Mouse (Mus musculus) liver, embryonic 14.5 days (tissue): ENCODE results near the gene Zfp78. TPM values are rescaled to one million over a fixed set of nuclear protein-coding genes. Genes with fewer than 3 reads are reported as not detected.
A peak's percentile ranks its signal among the peaks of the same experiment; 100 is the strongest.

Experiments used
- ATAC-seq: fragments of 200-750 bp; cut with Nextera tagmentation; 2 replicates; pipeline ENCODE4 v1.8.0; 2017; ENCODE audit warnings: moderate number of reproducible peaks, mild to moderate bottlenecking, moderate library complexity; ENCODE audit not compliant: insufficient read depth
- DNase-seq, 3 experiments: peaks; one replicate each; pipeline ENCODE4 v3.0.0-alpha.2; 2012 to 2013; ENCODE audit warnings: low read depth in 3 of 3, low spot score in 3 of 3
- H3K27ac ChIP-seq: fragments of 300-500 bp; sonication (generic); 2 replicates; pipeline ENCODE4 v1.5.1; 2014; ENCODE audit warnings: moderate library complexity, mild to moderate bottlenecking, control low read depth, inconsistent platforms
- H3K27me3 ChIP-seq: fragments of 300-500 bp; sonication (generic); 2 replicates; pipeline ENCODE4 v1.6.1; 2014; ENCODE audit warnings: mild to moderate bottlenecking, low read length, moderate library complexity; ENCODE audit not compliant: control insufficient read depth, insufficient read depth
- H3K36me3 ChIP-seq: fragments of 300-500 bp; sonication (generic); replicated peaks from 2 replicates; pipeline ENCODE4 v1.6.1; 2014; ENCODE audit warnings: low read depth; ENCODE audit not compliant: control insufficient read depth, insufficient read depth
- H3K4me1 ChIP-seq, 2 experiments: fragments of 200-500 bp in 1 of 2; fragments of 300-500 bp in 1 of 2; sonication (generic) in 1 of 2; replicated peaks; 2 replicates each; pipeline ENCODE4 v1.6.1; 2012 to 2014; ENCODE audit warnings: antibody characterized with exemption in 1 of 2, inconsistent platforms in 1 of 2, low read length in 1 of 2; ENCODE audit not compliant: control insufficient read depth in 2 of 2, insufficient read depth in 2 of 2
- H3K4me2 ChIP-seq: fragments of 300-500 bp; sonication (generic); 2 replicates; pipeline ENCODE4 v1.6.1; 2014; ENCODE audit warnings: low read depth, mild to moderate bottlenecking, control low read depth, moderate library complexity
- H3K4me3 ChIP-seq, 2 experiments: fragments of 200-500 bp in 1 of 2; fragments of 300-500 bp in 1 of 2; sonication (generic) in 1 of 2; 2 replicates each; pipeline ENCODE4 v1.5.1; 2012 to 2014; ENCODE audit warnings: low read depth in 2 of 2, low read length in 2 of 2, mild to moderate bottlenecking in 2 of 2, control low read depth in 1 of 2, inconsistent platforms in 1 of 2, moderate library complexity in 1 of 2; ENCODE audit not compliant: insufficient read depth in 1 of 2
- H3K9ac ChIP-seq: fragments of 300-500 bp; sonication (generic); replicated peaks from 2 replicates; pipeline ENCODE4 v1.6.1; 2014; ENCODE audit warnings: mild to moderate bottlenecking, control low read depth, moderate library complexity
- H3K9me3 ChIP-seq: fragments of 300-500 bp; sonication (generic); 2 replicates; pipeline ENCODE4 v1.6.1; 2016; ENCODE audit warnings: low read length, mixed read lengths; ENCODE audit not compliant: control insufficient read depth
- CTCF ChIP-seq: IDR thresholded peaks from 2 replicates; pipeline ENCODE4 v1.5.1; 2016; ENCODE audit warnings: antibody characterized with exemption, low read depth, control low read depth
- EP300 ChIP-seq: IDR thresholded peaks from 2 replicates; pipeline ENCODE4 v1.6.1; 2016; ENCODE audit warnings: antibody characterized with exemption, low read depth
- WGBS: fragments of 180-500 bp; shearing (Covaris S2); extraction: QIAGEN DNeasy Blood & Tissue Kit; methylation state at CpG from one replicate; pipeline ENCODE4 v1.1.7; 2014; ENCODE audit not compliant: insufficient replicate concordance; 5-methylcytosine and 5-hydroxymethylcytosine counted together
- polyA plus RNA-seq, 2 experiments: library from polyadenylated mRNA; depleted of rRNA in 1 of 2; stranded (reverse) in 1 of 2; unstranded in 1 of 2; fragments of >200 nt; fragmentation: Nextera tagmentation in 1 of 2; extraction: Ambion mirVana in 1 of 2; gene quantifications; 2 replicates each; pipeline versions ENCODE4 v1.2.1 to v1.2.3; 2012 to 2014

Zfp78 gene
- polyA plus RNA-seq, 2 experiments = 0.67 to 0.83 TPM

DNA sequence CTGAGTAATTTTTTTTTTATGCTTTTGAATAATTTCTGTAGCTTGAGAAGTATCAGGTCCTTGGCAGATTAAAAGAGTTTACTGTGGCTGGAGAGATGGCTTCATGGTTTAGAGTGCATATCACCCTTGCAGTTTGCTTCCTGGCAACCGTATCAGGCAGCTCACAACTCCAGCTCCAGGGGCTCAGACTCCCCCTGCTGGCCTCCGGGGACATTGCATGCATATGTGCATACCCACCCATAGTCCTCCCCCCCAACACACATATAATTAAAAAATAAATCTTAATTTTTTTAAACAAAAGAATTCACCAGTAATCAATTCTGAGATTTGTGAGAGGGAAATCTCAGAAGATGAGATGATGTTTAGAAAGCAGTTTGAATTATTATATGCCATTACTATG is 67.3 kb downstream of the Zfp78 start:
- Histone ChIP-seq H3K27ac (no peak overlapping the region), H3K4me3 (no peak overlapping the region), H3K9me3 (no peaks in the 10 kb centered on the region; the same call in 1 of the 2 replicates), H3K36me3 (no peaks in the 10 kb centered on the region), H3K4me2 (no peak overlapping the region), H3K4me1 (no peaks in the 10 kb centered on the region), H3K27me3 (no peaks in the 10 kb centered on the region), H3K9ac (no peak overlapping the region)
- TF ChIP-seq CTCF (peak; percentile 80), EP300 (no peak)
- 22% methylated on average over 2 of the region's 2 CpGs for WGBS
- DNase-seq (peak in 2 of 3 experiments; percentile 2 to 9), ATAC-seq (no peak)

Other genes with a start within 250 kb of the Zfp78 start
- 11.6 and 12.5 TPM in 2 replicates for gene Zfp787, start 207.3 kb upstream of the Zfp78 start, polyA plus RNA-seq (2012; rRNA removed)
- 6.7 and 6.9 TPM in 2 replicates for gene Zfp787, start 207.3 kb upstream of the Zfp78 start, polyA plus RNA-seq (2014; fragmentation: Nextera tagmentation; extraction: Ambion mirVana)
- 10.1 and 13.8 TPM in 2 replicates for gene Zfp444, start 191.1 kb upstream of the Zfp78 start, polyA plus RNA-seq (2012; rRNA removed)
- gene Zfp444, start 191.1 kb upstream of the Zfp78 start, polyA plus RNA-seq (2014; fragmentation: Nextera tagmentation; extraction: Ambion mirVana) = 15.0 and 16.3 TPM in 2 replicates
- gene Galp, start 166.2 kb upstream of the Zfp78 start, polyA plus RNA-seq (2012; rRNA removed) = not detected in 2 replicates
- gene Galp, start 166.2 kb upstream of the Zfp78 start, polyA plus RNA-seq (2014; fragmentation: Nextera tagmentation; extraction: Ambion mirVana) = not detected in 2 replicates
- gene Zscan5b, start 141.0 kb upstream of the Zfp78 start, polyA plus RNA-seq (2012; rRNA removed) = not detected in 2 replicates
- gene Zscan5b, start 141.0 kb upstream of the Zfp78 start, polyA plus RNA-seq (2014; fragmentation: Nextera tagmentation; extraction: Ambion mirVana) = not detected in 2 replicates
- gene Epp13, start 110.6 kb upstream of the Zfp78 start, polyA plus RNA-seq (2012; rRNA removed) = not detected in 2 replicates
- gene Epp13, start 110.6 kb upstream of the Zfp78 start, polyA plus RNA-seq (2014; fragmentation: Nextera tagmentation; extraction: Ambion mirVana) = not detected in 2 replicates
- 1.7 and 2.2 TPM in 2 replicates for gene Zfp667, start 76.7 kb upstream of the Zfp78 start, polyA plus RNA-seq (2012; rRNA removed)
- gene Zfp667, start 76.7 kb upstream of the Zfp78 start, polyA plus RNA-seq (2014; fragmentation: Nextera tagmentation; extraction: Ambion mirVana) = 5.3 and 6.6 TPM in 2 replicates
- gene Zfp583, start 32.0 kb upstream of the Zfp78 start, polyA plus RNA-seq (2012; rRNA removed) = 0.73 and 0.79 TPM in 2 replicates
- 0.54 and 0.88 TPM in 2 replicates for gene Zfp583, start 32.0 kb upstream of the Zfp78 start, polyA plus RNA-seq (2014; fragmentation: Nextera tagmentation; extraction: Ambion mirVana)
- gene Gm3854, start 19.5 kb upstream of the Zfp78 start, polyA plus RNA-seq (2012; rRNA removed) = 0.13 and 0.20 TPM in 2 replicates
- gene Gm3854, start 19.5 kb upstream of the Zfp78 start, polyA plus RNA-seq (2014; fragmentation: Nextera tagmentation; extraction: Ambion mirVana) = 0.06 and 0.16 TPM in 2 replicates
- 0.63 and 1.0 TPM in 2 replicates for gene Zfp28, start 20.0 kb downstream of the Zfp78 start, polyA plus RNA-seq (2012; rRNA removed)
- 0.91 and 1.2 TPM in 2 replicates for gene Zfp28, start 20.0 kb downstream of the Zfp78 start, polyA plus RNA-seq (2014; fragmentation: Nextera tagmentation; extraction: Ambion mirVana)
- 0.03 and 0.42 TPM in 2 replicates for gene Smim17, start 35.4 kb downstream of the Zfp78 start, polyA plus RNA-seq (2012; rRNA removed)
- not detected in 2 replicates for gene Smim17, start 35.4 kb downstream of the Zfp78 start, polyA plus RNA-seq (2014; fragmentation: Nextera tagmentation; extraction: Ambion mirVana)
- not detected in 2 replicates for gene Gm20715, start 47.0 kb downstream of the Zfp78 start, polyA plus RNA-seq (2012; rRNA removed)
- not detected in 2 replicates for gene Gm20715, start 47.0 kb downstream of the Zfp78 start, polyA plus RNA-seq (2014; fragmentation: Nextera tagmentation; extraction: Ambion mirVana)
- not detected in 2 replicates for gene Olfr1344, start 75.4 kb downstream of the Zfp78 start, polyA plus RNA-seq (2012; rRNA removed)
- not detected in 2 replicates for gene Olfr1344, start 75.4 kb downstream of the Zfp78 start, polyA plus RNA-seq (2014; fragmentation: Nextera tagmentation; extraction: Ambion mirVana)
- not detected in 2 replicates for gene Olfr1336, start 92.9 kb downstream of the Zfp78 start, polyA plus RNA-seq (2012; rRNA removed)
- gene Olfr1336, start 92.9 kb downstream of the Zfp78 start, polyA plus RNA-seq (2014; fragmentation: Nextera tagmentation; extraction: Ambion mirVana) = not detected in 2 replicates
- gene Olfr1346, start 103.8 kb downstream of the Zfp78 start, polyA plus RNA-seq (2012; rRNA removed) = not detected in 2 replicates
- not detected in 2 replicates for gene Olfr1346, start 103.8 kb downstream of the Zfp78 start, polyA plus RNA-seq (2014; fragmentation: Nextera tagmentation; extraction: Ambion mirVana)
- not detected in 2 replicates for gene Olfr5, start 123.7 kb downstream of the Zfp78 start, polyA plus RNA-seq (2012; rRNA removed)
- not detected in 2 replicates for gene Olfr5, start 123.7 kb downstream of the Zfp78 start, polyA plus RNA-seq (2014; fragmentation: Nextera tagmentation; extraction: Ambion mirVana)
- not detected in 2 replicates for gene Olfr1347, start 136.5 kb downstream of the Zfp78 start, polyA plus RNA-seq (2012; rRNA removed)
- not detected in 2 replicates for gene Olfr1347, start 136.5 kb downstream of the Zfp78 start, polyA plus RNA-seq (2014; fragmentation: Nextera tagmentation; extraction: Ambion mirVana)
- not detected in 2 replicates for gene Olfr1348, start 145.5 kb downstream of the Zfp78 start, polyA plus RNA-seq (2012; rRNA removed)
- gene Olfr1348, start 145.5 kb downstream of the Zfp78 start, polyA plus RNA-seq (2014; fragmentation: Nextera tagmentation; extraction: Ambion mirVana) = not detected in 2 replicates
- not detected in 2 replicates for gene Olfr1349, start 159.7 kb downstream of the Zfp78 start, polyA plus RNA-seq (2012; rRNA removed)
- gene Olfr1349, start 159.7 kb downstream of the Zfp78 start, polyA plus RNA-seq (2014; fragmentation: Nextera tagmentation; extraction: Ambion mirVana) = not detected in 2 replicates
- gene Olfr1350, start 201.6 kb downstream of the Zfp78 start, polyA plus RNA-seq (2012; rRNA removed) = not detected in 2 replicates
- gene Olfr1350, start 201.6 kb downstream of the Zfp78 start, polyA plus RNA-seq (2014; fragmentation: Nextera tagmentation; extraction: Ambion mirVana) = not detected in 2 replicates